Mouse (Mus musculus): ENCODE data around the gene Asgr1. TPM values are rescaled to one million over a fixed set of nuclear protein-coding genes. Genes with fewer than 3 reads are reported as not detected.

Asgr1 gene
- total and polyA plus RNA-seq, 2 experiments from 2014 or later: not detected

- Histone ChIP-seq H3K9ac (replicated peaks; ENCODE audit: low read depth, low read length) (no peak overlapping the region), H3K4me1 (ENCODE audit: control insufficient read depth, insufficient read depth) (no peaks in the 10 kb centered on the region), H3K4me3 (ENCODE audit: low read depth, low read length) (no peak overlapping the region), H3K4me2 (ENCODE audit: low read depth, low read length) (no peak overlapping the region), H3K36me3 (replicated peaks; ENCODE audit: control insufficient read depth, insufficient read depth, low read length) (no peaks in the 10 kb centered on the region), H3K27ac (ENCODE audit: low read depth) (no peak overlapping the region), H3K9me3 (replicated peaks; ENCODE audit: control insufficient read depth, low read length) (no peaks in the 10 kb centered on the region), H3K27me3 (ENCODE audit: control insufficient read depth, insufficient read depth, low read length) (no peaks in the 10 kb centered on the region)
- ATAC-seq (ENCODE audit: insufficient read depth, low read depth): no peak
- WGBS: 79% methylated on average over 8 of the region's 8 CpGs
- no peak for DNase-seq (ENCODE audit: low spot score)
- no peak for TF ChIP-seq EP300 (IDR thresholded peaks at IDR 0.05; ENCODE audit: low read depth)
- TF ChIP-seq CTCF (IDR thresholded peaks at IDR 0.05; ENCODE audit: low read depth): no peak
Measured at GRCm38 (mm10) chr11:70084563-70084962, 30.7 kb downstream of the Asgr1 start.

- no peak within 1 kb of the TSS for H3K9ac ChIP-seq (replicated peaks; ENCODE audit: low read depth, low read length)
- no peak for TF ChIP-seq EP300 (IDR thresholded peaks at IDR 0.05; ENCODE audit: low read depth)
- TF ChIP-seq CTCF (IDR thresholded peaks at IDR 0.05; ENCODE audit: low read depth): no peak
- no peak within 1 kb of the TSS for H3K4me2 ChIP-seq (ENCODE audit: low read depth, low read length)
- WGBS: 65% methylated on average over 12 of the region's 12 CpGs
- no peaks in the 10 kb centered on the region for H3K36me3 ChIP-seq (replicated peaks; ENCODE audit: control insufficient read depth, insufficient read depth, low read length)
- H3K27me3 ChIP-seq (ENCODE audit: control insufficient read depth, insufficient read depth, low read length): no peaks in the 10 kb centered on the region
- no peaks in the 10 kb centered on the region for H3K9me3 ChIP-seq (replicated peaks; ENCODE audit: control insufficient read depth, low read length)
- no peaks in the 10 kb centered on the region for H3K4me1 ChIP-seq (ENCODE audit: control insufficient read depth, insufficient read depth)
- no peak for ATAC-seq (ENCODE audit: insufficient read depth, low read depth)
- no peak within 1 kb of the TSS for H3K27ac ChIP-seq (ENCODE audit: low read depth)
- DNase-seq (ENCODE audit: low spot score): no peak
- no peak within 1 kb of the TSS for H3K4me3 ChIP-seq (ENCODE audit: low read depth, low read length)
Measured at GRCm38 (mm10) chr11:70091986-70092783, 38.3 kb downstream of the Asgr1 start, which contains the start of gene Asgr2. Gene Asgr2, plus strand, starts transcription at chr11:70092644.

- H3K9me3 ChIP-seq (replicated peaks; ENCODE audit: control insufficient read depth, low read length): no peaks in the 10 kb centered on the region
- no peak overlapping the region for H3K27ac ChIP-seq (ENCODE audit: low read depth)
Measured at GRCm38 (mm10) chr11:70097396-70097795, 43.5 kb downstream of the Asgr1 start.

GRCm38 (mm10) chr11:70099102-70099501 is 45.2 kb downstream of the Asgr1 start:
- H3K4me2 ChIP-seq (ENCODE audit: low read depth, low read length): no peak overlapping the region
- no peaks in the 10 kb centered on the region for H3K36me3 ChIP-seq (replicated peaks; ENCODE audit: control insufficient read depth, insufficient read depth, low read length)

More at GRCm38 (mm10) chr11:70097396-70097795, 43.5 kb downstream of the Asgr1 start:
- ATAC-seq (ENCODE audit: insufficient read depth, low read depth): no peak
- no peak overlapping the region for H3K4me2 ChIP-seq (ENCODE audit: low read depth, low read length)
- H3K9ac ChIP-seq (replicated peaks; ENCODE audit: low read depth, low read length): no peak overlapping the region
- H3K36me3 ChIP-seq (replicated peaks; ENCODE audit: control insufficient read depth, insufficient read depth, low read length): no peaks in the 10 kb centered on the region
- H3K27me3 ChIP-seq (ENCODE audit: control insufficient read depth, insufficient read depth, low read length): no peaks in the 10 kb centered on the region
- TF ChIP-seq EP300 (IDR thresholded peaks at IDR 0.05; ENCODE audit: low read depth): no peak
- TF ChIP-seq CTCF (IDR thresholded peaks at IDR 0.05; ENCODE audit: low read depth): no peak
- no peak overlapping the region for H3K4me3 ChIP-seq (ENCODE audit: low read depth, low read length)
- 64% methylated on average over 11 of the region's 11 CpGs for WGBS
- no peak for DNase-seq (ENCODE audit: low spot score)
- H3K4me1 ChIP-seq (ENCODE audit: control insufficient read depth, insufficient read depth): no peaks in the 10 kb centered on the region

GRCm38 (mm10) chr11:70099809-70100208 is 45.9 kb downstream of the Asgr1 start:
- H3K27ac ChIP-seq (ENCODE audit: low read depth): no peak overlapping the region
- no peak overlapping the region for H3K4me2 ChIP-seq (ENCODE audit: low read depth, low read length)
- no peak overlapping the region for H3K4me3 ChIP-seq (ENCODE audit: low read depth, low read length)
- 63% methylated on average over 2 of the region's 2 CpGs for WGBS
- H3K9me3 ChIP-seq (replicated peaks; ENCODE audit: control insufficient read depth, low read length): no peaks in the 10 kb centered on the region
- H3K27me3 ChIP-seq (ENCODE audit: control insufficient read depth, insufficient read depth, low read length): no peaks in the 10 kb centered on the region
- H3K36me3 ChIP-seq (replicated peaks; ENCODE audit: control insufficient read depth, insufficient read depth, low read length): no peaks in the 10 kb centered on the region
- DNase-seq (ENCODE audit: low spot score): no peak
- ATAC-seq (ENCODE audit: insufficient read depth, low read depth): no peak
- TF ChIP-seq EP300 (IDR thresholded peaks at IDR 0.05; ENCODE audit: low read depth) (no peak), CTCF (IDR thresholded peaks at IDR 0.05; ENCODE audit: low read depth) (no peak)
- H3K9ac ChIP-seq (replicated peaks; ENCODE audit: low read depth, low read length): no peak overlapping the region
- no peaks in the 10 kb centered on the region for H3K4me1 ChIP-seq (ENCODE audit: control insufficient read depth, insufficient read depth)

More at GRCm38 (mm10) chr11:70099102-70099501, 45.2 kb downstream of the Asgr1 start:
- no peak overlapping the region for H3K27ac ChIP-seq (ENCODE audit: low read depth)
- no peaks in the 10 kb centered on the region for H3K27me3 ChIP-seq (ENCODE audit: control insufficient read depth, insufficient read depth, low read length)
- 81% methylated on average over 2 of the region's 2 CpGs for WGBS
- H3K4me3 ChIP-seq (ENCODE audit: low read depth, low read length): no peak overlapping the region
- H3K9ac ChIP-seq (replicated peaks; ENCODE audit: low read depth, low read length): no peak overlapping the region
- no peak for DNase-seq (ENCODE audit: low spot score)
- TF ChIP-seq EP300 (IDR thresholded peaks at IDR 0.05; ENCODE audit: low read depth): no peak
- H3K4me1 ChIP-seq (ENCODE audit: control insufficient read depth, insufficient read depth): no peaks in the 10 kb centered on the region
- ATAC-seq (ENCODE audit: insufficient read depth, low read depth): no peak
- H3K9me3 ChIP-seq (replicated peaks; ENCODE audit: control insufficient read depth, low read length): no peaks in the 10 kb centered on the region
